Mouse (Mus musculus) heart, embryonic 16.5 days (tissue): ENCODE results near the gene Ipmk. TPM values are rescaled to one million over a fixed set of nuclear protein-coding genes. Genes with fewer than 3 reads are reported as not detected.
A peak's percentile ranks its signal among the peaks of the same experiment; 100 is the strongest.

ENCODE experiments used
- ATAC-seq: fragments of 200-750 bp; cut with Nextera tagmentation; replicated peaks from 2 replicates; pipeline ENCODE4 v1.8.0; 2017; ENCODE audit warnings: moderate number of reproducible peaks; ENCODE audit not compliant: insufficient read depth, low FRiP score; ENCODE audit errors: extremely low read depth
- H3K27ac ChIP-seq: fragments of 300-500 bp; sonication (generic); 2 replicates; pipeline ENCODE4 v1.5.1; 2014; ENCODE audit warnings: mild to moderate bottlenecking, low read length, control low read depth, moderate library complexity
- H3K27me3 ChIP-seq: fragments of 300-500 bp; sonication (generic); 2 replicates; pipeline ENCODE4 v1.6.1; 2014; ENCODE audit warnings: low read length, mixed read lengths; ENCODE audit not compliant: control insufficient read depth, insufficient read depth
- H3K36me3 ChIP-seq: fragments of 300-500 bp; sonication (generic); 2 replicates; pipeline ENCODE4 v1.6.1; 2014; ENCODE audit not compliant: control insufficient read depth, insufficient read depth
- H3K4me1 ChIP-seq: fragments of 300-500 bp; sonication (generic); 2 replicates; pipeline ENCODE4 v1.6.1; 2014; ENCODE audit warnings: low read length, mixed read lengths; ENCODE audit not compliant: control insufficient read depth, insufficient read depth
- H3K4me2 ChIP-seq: fragments of 300-500 bp; sonication (generic); 2 replicates; pipeline ENCODE4 v1.6.1; 2014; ENCODE audit warnings: low read depth, mild to moderate bottlenecking, control low read depth, low read length
- H3K4me3 ChIP-seq: fragments of 300-500 bp; sonication (generic); 2 replicates; pipeline ENCODE4 v1.5.1; 2014; ENCODE audit warnings: mild to moderate bottlenecking, control low read depth, low read length
- H3K9ac ChIP-seq: fragments of 300-500 bp; sonication (generic); 2 replicates; pipeline ENCODE4 v1.6.1; 2014; ENCODE audit warnings: low read length, control low read depth
- H3K9me3 ChIP-seq: fragments of 300-500 bp; sonication (generic); replicated peaks from 2 replicates; pipeline ENCODE4 v1.6.1; 2016; ENCODE audit warnings: low read length; ENCODE audit not compliant: control insufficient read depth
- WGBS: fragments of 180-500 bp; shearing (Covaris S2); extraction: QIAGEN DNeasy Blood & Tissue Kit; methylation state at CpG from one replicate; pipeline ENCODE4 v1.1.7; 2014; 5-methylcytosine and 5-hydroxymethylcytosine counted together
- polyA plus RNA-seq: library from polyadenylated mRNA; unstranded; fragments of >200 nt; fragmentation: Nextera tagmentation; extraction: Ambion mirVana; gene quantifications from 2 replicates; pipeline ENCODE4 v1.2.1, GENCODE M21; 2015

The Ipmk gene
- polyA plus RNA-seq, 1 experiment from 2014 or later: 7.1 TPM

- H3K9ac ChIP-seq: peak overlapping the region; percentile 87
- H3K9me3 ChIP-seq: no peaks in the 10 kb centered on the region
- peak overlapping the region; percentile 89 for H3K4me2 ChIP-seq
- H3K27me3 ChIP-seq: no peaks in the 10 kb centered on the region
- H3K4me1 ChIP-seq: peaks cover 31% of the 10 kb centered on the region
- no peak for ATAC-seq
- WGBS: 27% methylated on average over 14 of the region's 14 CpGs
- no peaks in the 10 kb centered on the region for H3K36me3 ChIP-seq
- H3K27ac ChIP-seq: no peak overlapping the region
- peak overlapping the region; percentile 81 for H3K4me3 ChIP-seq
Measured at GRCm38 (mm10) chr10:71343567-71344265, 3.8 kb upstream of the Ipmk start.

GRCm38 (mm10) chr10:71344579-71345143, 2.9 kb upstream of the Ipmk start, which contains the start of gene Cisd1:
Gene Cisd1, minus strand, starts transcription at chr10:71344954.
- Histone ChIP-seq H3K4me1 (peaks cover 28% of the 10 kb centered on the region), H3K4me3 (peak within 1 kb of the TSS; percentile 81), H3K4me2 (peak within 1 kb of the TSS; percentile 89), H3K27me3 (no peaks in the 10 kb centered on the region), H3K9ac (peak within 1 kb of the TSS; percentile 87), H3K36me3 (no peaks in the 10 kb centered on the region), H3K27ac (peak within 1 kb of the TSS; percentile 75), H3K9me3 (no peaks in the 10 kb centered on the region)
- WGBS: under 1% methylated on average over 60 of the region's 60 CpGs
- peak; percentile 80 for ATAC-seq

GRCm38 (mm10) chr10:71346106-71346505, 1.5 kb upstream of the Ipmk start:
- WGBS: 47% methylated on average over 2 of the region's 2 CpGs
- H3K27me3 ChIP-seq: no peaks in the 10 kb centered on the region
- H3K9me3 ChIP-seq: no peaks in the 10 kb centered on the region
- ATAC-seq: no peak
- 0 out of 2 replicates have a peak, but pooled peaks cover 2% of the 10 kb centered on the region for H3K36me3 ChIP-seq
- no peak overlapping the region for H3K27ac ChIP-seq
- peaks cover 27% of the 10 kb centered on the region for H3K4me1 ChIP-seq
- no peak overlapping the region for H3K4me3 ChIP-seq
- no peak overlapping the region for H3K9ac ChIP-seq
- H3K4me2 ChIP-seq: no peak overlapping the region

- ATAC-seq: no peak
- Histone ChIP-seq H3K9me3 (no peaks in the 10 kb centered on the region), H3K9ac (peak overlapping the region; percentile 78), H3K4me2 (peak overlapping the region; percentile 69), H3K36me3 (0 out of 2 replicates have a peak, but pooled peaks cover 2% of the 10 kb centered on the region), H3K4me1 (peaks cover 27% of the 10 kb centered on the region), H3K27me3 (no peaks in the 10 kb centered on the region), H3K4me3 (peak overlapping the region; percentile 72), H3K27ac (peak overlapping the region; percentile 62)
- 13% methylated on average over 13 of the region's 13 CpGs for WGBS
Measured at GRCm38 (mm10) chr10:71346722-71347508, 648 bp upstream of the Ipmk start.

- Histone ChIP-seq H3K9me3 (no peaks in the 10 kb centered on the region), H3K27me3 (no peaks in the 10 kb centered on the region), H3K9ac (peak overlapping the region; percentile 78), H3K36me3 (0 out of 2 replicates have a peak, but pooled peaks cover 2% of the 10 kb centered on the region), H3K27ac (peak overlapping the region; percentile 70), H3K4me1 (peaks cover 21% of the 10 kb centered on the region), H3K4me2 (peak overlapping the region; percentile 78), H3K4me3 (peak overlapping the region; percentile 72)
- under 1% methylated on average over 48 of the region's 48 CpGs for WGBS
- peak; percentile 61 for ATAC-seq
Measured at GRCm38 (mm10) chr10:71347964-71348636, 537 bp downstream of the Ipmk start.

GRCm38 (mm10) chr10:71348637-71349280, 1.2 kb downstream of the Ipmk start:
- Histone ChIP-seq H3K4me1 (peaks cover 17% of the 10 kb centered on the region), H3K27ac (no peak overlapping the region; the same call in 1 of the 2 replicates), H3K4me2 (peak overlapping the region; percentile 78), H3K36me3 (0 out of 2 replicates have a peak, but pooled peaks cover 2% of the 10 kb centered on the region), H3K4me3 (peak overlapping the region; percentile 72), H3K27me3 (no peaks in the 10 kb centered on the region), H3K9ac (peak overlapping the region; percentile 78), H3K9me3 (no peaks in the 10 kb centered on the region)
- no peak for ATAC-seq
- WGBS: 19% methylated on average over 16 of the region's 16 CpGs

GRCm38 (mm10) chr10:71349290-71349689, 1.7 kb downstream of the Ipmk start:
- Histone ChIP-seq H3K4me2 (peak overlapping the region; percentile 78), H3K4me1 (peaks cover 14% of the 10 kb centered on the region), H3K9me3 (no peaks in the 10 kb centered on the region), H3K27me3 (no peaks in the 10 kb centered on the region), H3K4me3 (peak overlapping the region; percentile 72; the same call in 1 of the 2 replicates), H3K9ac (no peak overlapping the region), H3K36me3 (0 out of 2 replicates have a peak, but pooled peaks cover 2% of the 10 kb centered on the region), H3K27ac (no peak overlapping the region)
- no peak for ATAC-seq
- 53% methylated on average over 1 of the region's 1 CpGs for WGBS

GRCm38 (mm10) chr10:71351301-71351700, 3.7 kb downstream of the Ipmk start:
- H3K9me3 ChIP-seq: no peaks in the 10 kb centered on the region
- 89% methylated on average over 7 of the region's 7 CpGs for WGBS
- H3K4me2 ChIP-seq: no peak overlapping the region
- no peak overlapping the region for H3K4me3 ChIP-seq
- peaks cover 12% of the 10 kb centered on the region; the same call in 1 of the 2 replicates for H3K4me1 ChIP-seq
- H3K27ac ChIP-seq: no peak overlapping the region
- ATAC-seq: no peak
- H3K36me3 ChIP-seq: 0 out of 2 replicates have a peak, but pooled peaks cover 2% of the 10 kb centered on the region
- no peaks in the 10 kb centered on the region for H3K27me3 ChIP-seq
- H3K9ac ChIP-seq: no peak overlapping the region
